Mouse (Mus musculus): ENCODE measurements at regions not wholly inside any gene's neighbourhood (a gene's known extent, or its start where the extent isn't known, plus 50 kb on each side); places are given as distances from the start of the nearest gene placed in this dataset.
A peak's percentile ranks its signal among the peaks of the same experiment; 100 is the strongest.

- peak; percentile 4 for DNase-seq
Measured at GRCm38 (mm10) chr12:18606126-18606525, 91.8 kb downstream of the 5730507C01Rik start.

- DNase-seq: peak; percentile 76
Measured at GRCm38 (mm10) chr12:18609835-18610234, 95.5 kb downstream of the 5730507C01Rik start.

GRCm38 (mm10) chr12:18610581-18610980 is 96.3 kb downstream of the 5730507C01Rik start:
- peak; percentile 3 for DNase-seq
